In the genomic region with DNA sequence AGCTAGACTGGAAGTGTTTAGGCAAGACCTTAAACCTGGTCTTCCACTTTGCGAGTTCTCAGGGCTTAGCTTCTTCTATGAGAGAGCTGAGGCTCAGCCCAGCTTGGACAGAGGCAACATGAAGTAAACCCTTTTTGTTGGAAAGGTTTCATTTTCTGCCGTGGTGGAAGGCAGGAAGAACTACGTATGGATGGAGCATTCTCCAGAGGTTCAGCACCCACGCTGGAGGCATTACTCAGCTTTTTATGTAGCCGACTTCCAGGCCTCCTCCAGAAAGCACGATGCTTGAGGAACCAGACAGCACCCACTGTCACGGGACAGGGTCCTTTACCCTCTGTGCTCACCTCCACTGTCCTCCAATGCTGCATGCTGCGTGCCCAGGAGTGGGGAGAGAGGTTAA, we compare ENCODE assay signal across 11 mouse cellular contexts. TPM values are rescaled to one million over a fixed set of nuclear protein-coding genes. Genes with fewer than 3 reads are reported as not detected.
A peak's percentile ranks its signal among the peaks of the same experiment; 100 is the strongest.
DNase-seq lines count a peak whose midpoint lies in the region; ATAC-seq and TF ChIP-seq lines count a peak whose summit lies in the region.
"Had no signal": no experiment of that assay in that cellular context is flagged by ENCODE, and none has a peak within 500 bp of the region (broad histone marks: within the 10 kb centered on the region; RNA-seq: fewer than 3 reads in every experiment).

No protein-coding gene starts in this region.

- peak overlapping the region; percentile 91 for H3K27ac ChIP-seq in heart, embryonic 10.5 days
- H3K27ac ChIP-seq in kidney, embryonic 16.5 days (ENCODE audit: low read length): 0 out of 2 replicates have a peak overlapping the region, but pooled peaks have one; percentile 13
- 0 out of 2 replicates have a peak overlapping the region, but pooled peaks have one; percentile 53 for H3K27ac ChIP-seq in limb, embryonic 14.5 days (replicated peaks; ENCODE audit: low read depth, low read length)

- no peak overlapping the region for H3K4me2 ChIP-seq in kidney, embryonic 16.5 days (replicated peaks; ENCODE audit: low read depth, low read length)
- H3K4me2 ChIP-seq in limb, embryonic 14.5 days (replicated peaks; ENCODE audit: low read depth, low read length, severe bottlenecking): no peak overlapping the region

- H3K4me1 ChIP-seq in heart, embryonic 10.5 days: peaks cover 86% of the 10 kb centered on the region
- H3K4me1 ChIP-seq in kidney, embryonic 16.5 days (ENCODE audit: insufficient read depth, low read length): peaks cover 58% of the 10 kb centered on the region
- H3K4me1 ChIP-seq in limb, embryonic 14.5 days (ENCODE audit: control insufficient read depth, insufficient read depth, low read length): peaks cover 42% of the 10 kb centered on the region

- no peaks in the 10 kb centered on the region for H3K36me3 ChIP-seq in heart, embryonic 10.5 days
- no peaks in the 10 kb centered on the region for H3K36me3 ChIP-seq in kidney, embryonic 16.5 days (ENCODE audit: insufficient read depth, low read length)
- no peaks in the 10 kb centered on the region for H3K36me3 ChIP-seq in limb, embryonic 14.5 days (ENCODE audit: control insufficient read depth, insufficient read depth, low read length)

- H3K9me3 ChIP-seq in heart, embryonic 10.5 days: no peaks in the 10 kb centered on the region
- no peaks in the 10 kb centered on the region for H3K9me3 ChIP-seq in kidney, embryonic 16.5 days (ENCODE audit: low read length)
- H3K9me3 ChIP-seq in limb, embryonic 14.5 days (ENCODE audit: control insufficient read depth, low read length): no peaks in the 10 kb centered on the region

- H3K27me3 ChIP-seq in heart, embryonic 10.5 days (ENCODE audit: insufficient read depth, poor library complexity, severe bottlenecking): no peaks in the 10 kb centered on the region
- H3K27me3 ChIP-seq in kidney, embryonic 16.5 days (ENCODE audit: insufficient read depth, low read length): no peaks in the 10 kb centered on the region
- no peaks in the 10 kb centered on the region for H3K27me3 ChIP-seq in limb, embryonic 14.5 days (ENCODE audit: control insufficient read depth, insufficient read depth, low read length)

- no peak for TF ChIP-seq POLR2A in limb, embryonic 14.5 days (IDR thresholded peaks at IDR 0.05; ENCODE audit: borderline replicate concordance, extremely low read depth, insufficient read depth, insufficient read length)

- WGBS in heart, embryonic 10.5 days: 66% methylated on average over 8 of the region's 8 CpGs
- WGBS in kidney, embryonic 16.5 days: 49% methylated on average over 8 of the region's 8 CpGs
- WGBS in limb, embryonic 14.5 days: 40% methylated on average over 8 of the region's 8 CpGs

- H3K9ac ChIP-seq in kidney, embryonic 16.5 days (replicated peaks; ENCODE audit: low read length): no peak overlapping the region
- no peak overlapping the region for H3K9ac ChIP-seq in limb, embryonic 14.5 days (ENCODE audit: low read depth, low read length, severe bottlenecking)
- H3K9ac ChIP-seq: forebrain, postnatal 0 days had no signal

- ATAC-seq in kidney, embryonic 16.5 days (ENCODE audit: low FRiP score, low TSS enrichment): no peak
- ATAC-seq in common myeloid progenitor, adult 5-6 weeks (replicated peaks; ENCODE audit: low read depth, poor library complexity, severe bottlenecking): peak; percentile 10
- ATAC-seq in limb, embryonic 14.5 days (ENCODE audit: low FRiP score, low read depth): no peak
- ATAC-seq: forebrain, postnatal 0 days had no signal

- H3K4me3 ChIP-seq in heart, embryonic 10.5 days: no peak overlapping the region
- H3K4me3 ChIP-seq in kidney, embryonic 16.5 days (ENCODE audit: low read length): no peak overlapping the region
- H3K4me3 ChIP-seq in limb, embryonic 14.5 days (replicated peaks; ENCODE audit: low read length): no peak overlapping the region

- no peak for DNase-seq in heart, embryonic 10.5 days (ENCODE audit: low spot score)
- no peak for DNase-seq in heart, adult 18-20 months
- no peak for DNase-seq in kidney, postnatal 36 days
- no peak for DNase-seq in limb, embryonic 14.5 days (ENCODE audit: low spot score)
- DNase-seq in urinary bladder, postnatal 36 days (ENCODE audit: low spot score in 2 of 2): no peak
- DNase-seq in right cerebral cortex, postnatal 4 days: no peak
- DNase-seq: adrenal gland, adult 8-10 months; B cell, adult 2 months; forebrain, postnatal 0 days had no signal

RNA-seq across cellular contexts. Expression of gene Ssbp3, which starts 48.6 kb away (rescaled TPM):
- 69.6 and 139 TPM in 2 replicates for polyA plus RNA-seq in heart, embryonic 10.5 days (2016; fragmentation: Nextera tagmentation; extraction: Ambion mirVana)
- 10 to 100 TPM; 27.5 to 37.9 TPM for total RNA-seq in heart, adult 18-20 months (2021)
- polyA plus RNA-seq in kidney, embryonic 16.5 days (2015; fragmentation: Nextera tagmentation; extraction: Ambion mirVana): 66.4 and 79.4 TPM in 2 replicates
- 40.5 and 53.3 TPM in 2 replicates for total RNA-seq in common myeloid progenitor, adult 5-6 weeks (2017)
- polyA plus RNA-seq in limb, embryonic 14.5 days (2012; rRNA removed): 191 and 202 TPM in 2 replicates
- 94.3 and 115 TPM in 2 replicates for polyA plus RNA-seq in limb, embryonic 14.5 days (2014; fragmentation: Nextera tagmentation; extraction: Ambion mirVana)

RNA-seq across cellular contexts. Expression of gene Acot11, which starts 57.1 kb away (rescaled TPM):
- polyA plus RNA-seq in heart, embryonic 10.5 days (2016; fragmentation: Nextera tagmentation; extraction: Ambion mirVana): 3.5 and 5.6 TPM in 2 replicates
- total RNA-seq in heart, adult 18-20 months (2021): 10 to 100 TPM; 24.2 to 38.0 TPM
- 2.8 and 2.9 TPM in 2 replicates for polyA plus RNA-seq in kidney, embryonic 16.5 days (2015; fragmentation: Nextera tagmentation; extraction: Ambion mirVana)
- total RNA-seq in common myeloid progenitor, adult 5-6 weeks (2017): 2.0 and 3.4 TPM in 2 replicates
- polyA plus RNA-seq in limb, embryonic 14.5 days (2012; rRNA removed): 6.1 and 6.7 TPM in 2 replicates
- 3.7 and 4.3 TPM in 2 replicates for polyA plus RNA-seq in limb, embryonic 14.5 days (2014; fragmentation: Nextera tagmentation; extraction: Ambion mirVana)

Comparison
In these comparisons a context has a peak if more than half of its experiments do, and no peak if none do; other contexts are left out.
1. H3K27ac ChIP-seq: peak in every context shown above with its lines; median percentile 91 in heart, embryonic 10.5 days; 53 in limb, embryonic 14.5 days; 13 in kidney, embryonic 16.5 days.